Mouse (Mus musculus): ENCODE measurements around the gene Retreg1.

GRCm38 (mm10) chr15:25920886-25921285 lies 77.9 kb downstream of the Retreg1 start:
- no peak for TF ChIP-seq CTCF (conservative IDR thresholded peaks at IDR 0.05; ENCODE audit: insufficient read depth, insufficient read length, low read depth, low read length)
- TF ChIP-seq POLR2A (IDR thresholded peaks at IDR 0.05; ENCODE audit: low read depth, low read length): no peak
